Mouse (Mus musculus) megakaryocyte, embryonic 14.5 days (primary cell): ENCODE results near the gene Xrra1.

Experiments
- FLI1 ChIP-seq: IDR thresholded peaks from 2 replicates; pipeline ENCODE4 v1.6.1; 2012; ENCODE audit warnings: low read length, inconsistent platforms, mixed read lengths
- GATA1 ChIP-seq: IDR thresholded peaks from 3 replicates; pipeline ENCODE4 v1.6.1; 2012; ENCODE audit warnings: mixed read lengths, low read length, inconsistent platforms, borderline replicate concordance

- TF ChIP-seq GATA1 (no peak), FLI1 (no peak)
Measured at GRCm38 (mm10) chr7:99917320-99917844, 58.5 kb downstream of the Xrra1 start.
